Mouse (Mus musculus): ENCODE measurements around the gene Mpp4. TPM values are rescaled to one million over a fixed set of nuclear protein-coding genes. Genes with fewer than 3 reads are reported as not detected.

The Mpp4 gene
- polyA plus RNA-seq, 1 experiment from 2014 or later, result 0.61 TPM

GRCm38 (mm10) chr1:59161396-59161795 is 1.8 kb downstream of the Mpp4 start:
- H3K9ac ChIP-seq (ENCODE audit: low read depth, low read length), result no peak overlapping the region
- no peak overlapping the region for H3K27ac ChIP-seq (ENCODE audit: low read depth, low read length)
- no peak for ATAC-seq
- no peaks in the 10 kb centered on the region for H3K27me3 ChIP-seq (replicated peaks; ENCODE audit: control insufficient read depth, insufficient read depth, low read length)
- H3K4me2 ChIP-seq (ENCODE audit: low read length), result no peak overlapping the region
- no peak overlapping the region for H3K4me3 ChIP-seq (ENCODE audit: low read length)
- no peaks in the 10 kb centered on the region for H3K4me1 ChIP-seq (ENCODE audit: control insufficient read depth, insufficient read depth, low read depth, low read length)
- no peaks in the 10 kb centered on the region for H3K9me3 ChIP-seq (ENCODE audit: control insufficient read depth, low read length)
- WGBS, result 86% methylated on average over 6 of the region's 6 CpGs
- peaks cover 8% of the 10 kb centered on the region for H3K36me3 ChIP-seq (ENCODE audit: control insufficient read depth, insufficient read depth, low read length)

- Histone ChIP-seq H3K36me3 (ENCODE audit: control insufficient read depth, insufficient read depth, low read length) (peaks cover 5% of the 10 kb centered on the region; the same call in 1 of the 2 replicates), H3K27ac (ENCODE audit: low read depth, low read length) (no peak overlapping the region), H3K9ac (ENCODE audit: low read depth, low read length) (no peak overlapping the region), H3K4me1 (ENCODE audit: control insufficient read depth, insufficient read depth, low read depth, low read length) (no peaks in the 10 kb centered on the region), H3K9me3 (ENCODE audit: control insufficient read depth, low read length) (no peaks in the 10 kb centered on the region), H3K4me3 (ENCODE audit: low read length) (no peak overlapping the region), H3K4me2 (ENCODE audit: low read length) (no peak overlapping the region), H3K27me3 (replicated peaks; ENCODE audit: control insufficient read depth, insufficient read depth, low read length) (no peaks in the 10 kb centered on the region)
- ATAC-seq, result no peak
- WGBS, result 78% methylated on average over 6 of the region's 6 CpGs
Measured at GRCm38 (mm10) chr1:59160871-59161270, 2.3 kb downstream of the Mpp4 start.

- no peak overlapping the region for H3K4me3 ChIP-seq (ENCODE audit: low read length)
- 85% methylated on average over 3 of the region's 3 CpGs for WGBS
- H3K4me1 ChIP-seq (ENCODE audit: control insufficient read depth, insufficient read depth, low read depth, low read length), result no peaks in the 10 kb centered on the region
- no peak overlapping the region for H3K27ac ChIP-seq (ENCODE audit: low read depth, low read length)
- H3K36me3 ChIP-seq (ENCODE audit: control insufficient read depth, insufficient read depth, low read length), result peaks cover 5% of the 10 kb centered on the region; the same call in 1 of the 2 replicates
- no peaks in the 10 kb centered on the region for H3K27me3 ChIP-seq (replicated peaks; ENCODE audit: control insufficient read depth, insufficient read depth, low read length)
- H3K9ac ChIP-seq (ENCODE audit: low read depth, low read length), result no peak overlapping the region
- no peak overlapping the region for H3K4me2 ChIP-seq (ENCODE audit: low read length)
- ATAC-seq, result no peak
- no peaks in the 10 kb centered on the region for H3K9me3 ChIP-seq (ENCODE audit: control insufficient read depth, low read length)
Measured at GRCm38 (mm10) chr1:59159136-59159535, 4.1 kb downstream of the Mpp4 start.

- no peaks in the 10 kb centered on the region for H3K27me3 ChIP-seq (replicated peaks; ENCODE audit: control insufficient read depth, insufficient read depth, low read length)
- 84% methylated on average over 7 of the region's 7 CpGs for WGBS
- no peak overlapping the region for H3K27ac ChIP-seq (ENCODE audit: low read depth, low read length)
- peaks cover 3% of the 10 kb centered on the region; the same call in 1 of the 2 replicates for H3K36me3 ChIP-seq (ENCODE audit: control insufficient read depth, insufficient read depth, low read length)
- no peak overlapping the region for H3K4me2 ChIP-seq (ENCODE audit: low read length)
- no peak overlapping the region for H3K4me3 ChIP-seq (ENCODE audit: low read length)
- no peaks in the 10 kb centered on the region for H3K4me1 ChIP-seq (ENCODE audit: control insufficient read depth, insufficient read depth, low read depth, low read length)
- ATAC-seq, result no peak
- no peaks in the 10 kb centered on the region for H3K9me3 ChIP-seq (ENCODE audit: control insufficient read depth, low read length)
- H3K9ac ChIP-seq (ENCODE audit: low read depth, low read length), result no peak overlapping the region
Measured at GRCm38 (mm10) chr1:59158498-59158897, 4.7 kb downstream of the Mpp4 start.

- H3K9ac ChIP-seq (ENCODE audit: low read depth, low read length), result no peak overlapping the region
- H3K4me1 ChIP-seq (ENCODE audit: control insufficient read depth, insufficient read depth, low read depth, low read length), result no peaks in the 10 kb centered on the region
- WGBS, result 90% methylated on average over 4 of the region's 4 CpGs
- H3K9me3 ChIP-seq (ENCODE audit: control insufficient read depth, low read length), result no peaks in the 10 kb centered on the region
- peaks cover 3% of the 10 kb centered on the region; the same call in 1 of the 2 replicates for H3K36me3 ChIP-seq (ENCODE audit: control insufficient read depth, insufficient read depth, low read length)
- no peaks in the 10 kb centered on the region for H3K27me3 ChIP-seq (replicated peaks; ENCODE audit: control insufficient read depth, insufficient read depth, low read length)
- H3K4me3 ChIP-seq (ENCODE audit: low read length), result no peak overlapping the region
- no peak overlapping the region for H3K4me2 ChIP-seq (ENCODE audit: low read length)
- ATAC-seq, result no peak
- no peak overlapping the region for H3K27ac ChIP-seq (ENCODE audit: low read depth, low read length)
Measured at GRCm38 (mm10) chr1:59157846-59158245, 5.3 kb downstream of the Mpp4 start.

GRCm38 (mm10) chr1:59152346-59152745 is 10.8 kb downstream of the Mpp4 start:
- Histone ChIP-seq H3K36me3 (ENCODE audit: control insufficient read depth, insufficient read depth, low read length) (no peaks in the 10 kb centered on the region), H3K4me2 (ENCODE audit: low read length) (no peak overlapping the region), H3K27ac (ENCODE audit: low read depth, low read length) (no peak overlapping the region), H3K27me3 (replicated peaks; ENCODE audit: control insufficient read depth, insufficient read depth, low read length) (no peaks in the 10 kb centered on the region), H3K4me3 (ENCODE audit: low read length) (no peak overlapping the region), H3K9me3 (ENCODE audit: control insufficient read depth, low read length) (no peaks in the 10 kb centered on the region), H3K4me1 (ENCODE audit: control insufficient read depth, insufficient read depth, low read depth, low read length) (no peaks in the 10 kb centered on the region), H3K9ac (ENCODE audit: low read depth, low read length) (no peak overlapping the region)
- no peak for ATAC-seq
- WGBS, result 74% methylated on average over 4 of the region's 4 CpGs

GRCm38 (mm10) chr1:59150542-59150941 is 12.6 kb downstream of the Mpp4 start:
- no peaks in the 10 kb centered on the region for H3K36me3 ChIP-seq (ENCODE audit: control insufficient read depth, insufficient read depth, low read length)
- no peak overlapping the region for H3K4me3 ChIP-seq (ENCODE audit: low read length)
- H3K27ac ChIP-seq (ENCODE audit: low read depth, low read length), result no peak overlapping the region
- no peak overlapping the region for H3K4me2 ChIP-seq (ENCODE audit: low read length)
- H3K9me3 ChIP-seq (ENCODE audit: control insufficient read depth, low read length), result no peaks in the 10 kb centered on the region
- H3K27me3 ChIP-seq (replicated peaks; ENCODE audit: control insufficient read depth, insufficient read depth, low read length), result no peaks in the 10 kb centered on the region
- H3K4me1 ChIP-seq (ENCODE audit: control insufficient read depth, insufficient read depth, low read depth, low read length), result no peaks in the 10 kb centered on the region
- H3K9ac ChIP-seq (ENCODE audit: low read depth, low read length), result no peak overlapping the region
- ATAC-seq, result no peak
- WGBS, result 88% methylated on average over 5 of the region's 5 CpGs

- Histone ChIP-seq H3K36me3 (ENCODE audit: control insufficient read depth, insufficient read depth, low read length) (no peaks in the 10 kb centered on the region), H3K9ac (ENCODE audit: low read depth, low read length) (no peak overlapping the region), H3K9me3 (ENCODE audit: control insufficient read depth, low read length) (no peaks in the 10 kb centered on the region), H3K27me3 (replicated peaks; ENCODE audit: control insufficient read depth, insufficient read depth, low read length) (no peaks in the 10 kb centered on the region), H3K27ac (ENCODE audit: low read depth, low read length) (no peak overlapping the region), H3K4me3 (ENCODE audit: low read length) (no peak overlapping the region), H3K4me2 (ENCODE audit: low read length) (no peak overlapping the region), H3K4me1 (ENCODE audit: control insufficient read depth, insufficient read depth, low read depth, low read length) (no peaks in the 10 kb centered on the region)
- no peak for ATAC-seq
- WGBS, result 79% methylated on average over 10 of the region's 10 CpGs
Measured at GRCm38 (mm10) chr1:59144543-59144942, 18.6 kb downstream of the Mpp4 start.

GRCm38 (mm10) chr1:59142809-59143208 is 20.4 kb downstream of the Mpp4 start:
- Histone ChIP-seq H3K36me3 (ENCODE audit: control insufficient read depth, insufficient read depth, low read length) (no peaks in the 10 kb centered on the region), H3K9me3 (ENCODE audit: control insufficient read depth, low read length) (no peaks in the 10 kb centered on the region), H3K4me1 (ENCODE audit: control insufficient read depth, insufficient read depth, low read depth, low read length) (no peaks in the 10 kb centered on the region), H3K27me3 (replicated peaks; ENCODE audit: control insufficient read depth, insufficient read depth, low read length) (no peaks in the 10 kb centered on the region), H3K27ac (ENCODE audit: low read depth, low read length) (no peak overlapping the region), H3K4me2 (ENCODE audit: low read length) (no peak overlapping the region), H3K4me3 (ENCODE audit: low read length) (no peak overlapping the region), H3K9ac (ENCODE audit: low read depth, low read length) (no peak overlapping the region)
- no peak for ATAC-seq

- H3K27ac ChIP-seq (ENCODE audit: low read depth, low read length), result no peak overlapping the region
- no peak for ATAC-seq
- H3K27me3 ChIP-seq (replicated peaks; ENCODE audit: control insufficient read depth, insufficient read depth, low read length), result no peaks in the 10 kb centered on the region
- H3K9ac ChIP-seq (ENCODE audit: low read depth, low read length), result no peak overlapping the region
- no peaks in the 10 kb centered on the region for H3K4me1 ChIP-seq (ENCODE audit: control insufficient read depth, insufficient read depth, low read depth, low read length)
- no peaks in the 10 kb centered on the region for H3K36me3 ChIP-seq (ENCODE audit: control insufficient read depth, insufficient read depth, low read length)
- H3K4me2 ChIP-seq (ENCODE audit: low read length), result no peak overlapping the region
- 82% methylated on average over 5 of the region's 5 CpGs for WGBS
- H3K4me3 ChIP-seq (ENCODE audit: low read length), result no peak overlapping the region
- no peaks in the 10 kb centered on the region for H3K9me3 ChIP-seq (ENCODE audit: control insufficient read depth, low read length)
Measured at GRCm38 (mm10) chr1:59134419-59134818, 28.8 kb downstream of the Mpp4 start.
